Mouse (Mus musculus) lung, embryonic 16.5 days (tissue): ENCODE data around the gene Pdxdc1. TPM values are rescaled to one million over a fixed set of nuclear protein-coding genes. Genes with fewer than 3 reads are reported as not detected.
A peak's percentile ranks its signal among the peaks of the same experiment; 100 is the strongest.
"Not testable (repeated sequence)": the region's sequence is repeated elsewhere in the genome, so short reads cannot be mapped to it uniquely, and the experiment has no call there.

ENCODE experiments used
- ATAC-seq: fragments of 200-750 bp; cut with Nextera tagmentation; 2 replicates; pipeline ENCODE4 v1.8.0; 2017; ENCODE audit warnings: low read depth, mild to moderate bottlenecking, moderate library complexity
- H3K27ac ChIP-seq: fragments of 300-500 bp; sonication (generic); 2 replicates; pipeline ENCODE4 v1.5.1; 2014; ENCODE audit warnings: mild to moderate bottlenecking, control low read depth, low read length
- H3K27me3 ChIP-seq: fragments of 300-500 bp; sonication (generic); 2 replicates; pipeline ENCODE4 v1.6.1; 2014; ENCODE audit warnings: low read depth, low read length, mixed read lengths; ENCODE audit not compliant: control insufficient read depth, insufficient read depth
- H3K36me3 ChIP-seq: fragments of 300-500 bp; sonication (generic); 2 replicates; pipeline ENCODE4 v1.6.1; 2014; ENCODE audit warnings: low read length; ENCODE audit not compliant: control insufficient read depth, insufficient read depth
- H3K4me1 ChIP-seq: fragments of 300-500 bp; sonication (generic); replicated peaks from 2 replicates; pipeline ENCODE4 v1.6.1; 2014; ENCODE audit warnings: low read length, mixed read lengths; ENCODE audit not compliant: control insufficient read depth, insufficient read depth
- H3K4me2 ChIP-seq: fragments of 300-500 bp; sonication (generic); 2 replicates; pipeline ENCODE4 v1.6.1; 2014; ENCODE audit warnings: low read depth, low read length, control low read depth
- H3K4me3 ChIP-seq: fragments of 300-500 bp; sonication (generic); 2 replicates; pipeline ENCODE4 v1.5.1; 2014; ENCODE audit warnings: mild to moderate bottlenecking, low read length, control low read depth
- H3K9ac ChIP-seq: fragments of 300-500 bp; sonication (generic); 2 replicates; pipeline ENCODE4 v1.6.1; 2014; ENCODE audit warnings: low read length, control low read depth
- H3K9me3 ChIP-seq: fragments of 300-500 bp; sonication (generic); 2 replicates; pipeline ENCODE4 v1.6.1; 2016; ENCODE audit warnings: low read length; ENCODE audit not compliant: control insufficient read depth
- WGBS: fragments of 180-500 bp; shearing (Covaris S2); extraction: QIAGEN DNeasy Blood & Tissue Kit; methylation state at CpG from one replicate; pipeline ENCODE4 v1.1.7; 2014; 5-methylcytosine and 5-hydroxymethylcytosine counted together
- polyA plus RNA-seq: library from polyadenylated mRNA; unstranded; fragments of >200 nt; fragmentation: Nextera tagmentation; extraction: Ambion mirVana; gene quantifications from 2 replicates; pipeline ENCODE4 v1.2.1, GENCODE M21; 2015

The Pdxdc1 gene
- polyA plus RNA-seq, 1 experiment from 2014 or later: 84.0 TPM

GRCm38 (mm10) chr16:13922966-13923365 lies 20.0 kb upstream of the Pdxdc1 start:
- not testable (repeated sequence) for H3K36me3 ChIP-seq, H3K9me3 ChIP-seq, H3K4me3 ChIP-seq, H3K4me2 ChIP-seq, H3K4me1 ChIP-seq, H3K27ac ChIP-seq, H3K9ac ChIP-seq, ATAC-seq, H3K27me3 ChIP-seq
- 87% methylated on average over 5 of the region's 5 CpGs for WGBS

DNA sequence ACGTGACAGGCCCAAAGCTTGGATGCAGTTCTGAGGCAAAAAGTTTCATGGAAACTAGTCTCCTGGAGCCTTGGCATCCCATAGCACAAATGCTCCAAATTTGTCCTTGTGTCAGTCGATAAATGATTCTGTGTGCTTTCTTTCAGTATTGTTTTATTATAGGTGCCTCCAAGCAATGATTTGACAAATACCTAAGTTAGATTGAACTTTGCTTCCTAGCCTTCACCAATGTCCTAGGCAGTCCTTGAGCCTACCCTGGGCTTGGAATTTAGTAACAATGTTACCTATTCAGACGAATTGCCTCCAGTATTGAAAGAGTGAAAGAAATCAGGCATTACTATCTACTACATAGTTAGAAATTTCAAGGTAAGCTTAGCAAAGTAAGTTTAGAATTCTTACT lies 19.6 kb upstream of the Pdxdc1 start:
- H3K4me1 ChIP-seq, H3K36me3 ChIP-seq, H3K4me3 ChIP-seq, H3K9me3 ChIP-seq, H3K4me2 ChIP-seq, H3K27ac ChIP-seq, H3K27me3 ChIP-seq, H3K9ac ChIP-seq, ATAC-seq: not testable (repeated sequence)
- 91% methylated on average over 3 of the region's 3 CpGs for WGBS

GRCm38 (mm10) chr16:13921781-13922180 lies 18.9 kb upstream of the Pdxdc1 start:
- no peak overlapping the region for H3K9ac ChIP-seq
- no peaks in the 10 kb centered on the region for H3K4me1 ChIP-seq
- no peak overlapping the region for H3K4me3 ChIP-seq
- ATAC-seq: no peak
- H3K36me3 ChIP-seq: no peaks in the 10 kb centered on the region
- H3K27ac ChIP-seq: no peak overlapping the region
- WGBS: 97% methylated on average over 7 of the region's 7 CpGs
- H3K9me3 ChIP-seq: no peaks in the 10 kb centered on the region
- no peaks in the 10 kb centered on the region for H3K27me3 ChIP-seq
- no peak overlapping the region for H3K4me2 ChIP-seq

- no peaks in the 10 kb centered on the region for H3K27me3 ChIP-seq
- no peaks in the 10 kb centered on the region for H3K4me1 ChIP-seq
- H3K36me3 ChIP-seq: no peaks in the 10 kb centered on the region
- H3K9ac ChIP-seq: no peak overlapping the region
- no peak for ATAC-seq
- no peak overlapping the region for H3K4me2 ChIP-seq
- H3K27ac ChIP-seq: no peak overlapping the region
- no peaks in the 10 kb centered on the region for H3K9me3 ChIP-seq
- no peak overlapping the region for H3K4me3 ChIP-seq
- WGBS: 76% methylated on average over 6 of the region's 6 CpGs
Measured at GRCm38 (mm10) chr16:13921063-13921462, 18.1 kb upstream of the Pdxdc1 start.

- no peak overlapping the region for H3K4me3 ChIP-seq
- no peaks in the 10 kb centered on the region for H3K4me1 ChIP-seq
- WGBS: 86% methylated on average over 5 of the region's 5 CpGs
- no peaks in the 10 kb centered on the region for H3K36me3 ChIP-seq
- H3K4me2 ChIP-seq: no peak overlapping the region
- H3K27ac ChIP-seq: no peak overlapping the region
- H3K9me3 ChIP-seq: no peaks in the 10 kb centered on the region
- no peaks in the 10 kb centered on the region for H3K27me3 ChIP-seq
- H3K9ac ChIP-seq: no peak overlapping the region
- no peak for ATAC-seq
Measured at GRCm38 (mm10) chr16:13920093-13920492, 17.2 kb upstream of the Pdxdc1 start.

- Histone ChIP-seq H3K9ac (no peak overlapping the region), H3K4me1 (peaks cover 2% of the 10 kb centered on the region; the same call in 1 of the 2 replicates), H3K27ac (no peak overlapping the region), H3K36me3 (no peaks in the 10 kb centered on the region), H3K27me3 (no peaks in the 10 kb centered on the region), H3K4me2 (no peak overlapping the region), H3K9me3 (no peaks in the 10 kb centered on the region), H3K4me3 (no peak overlapping the region)
- ATAC-seq: no peak
- WGBS: 91% methylated on average over 3 of the region's 3 CpGs
Measured at GRCm38 (mm10) chr16:13907297-13907696, 4.4 kb upstream of the Pdxdc1 start.

- Histone ChIP-seq H3K9ac (peak overlapping the region; percentile 87), H3K27ac (peak overlapping the region; percentile 89), H3K4me2 (peak overlapping the region; percentile 71), H3K4me1 (peaks cover 9% of the 10 kb centered on the region), H3K27me3 (no peaks in the 10 kb centered on the region), H3K36me3 (no peaks in the 10 kb centered on the region), H3K4me3 (peak overlapping the region; percentile 72), H3K9me3 (no peaks in the 10 kb centered on the region)
- 5% methylated on average over 8 of the region's 8 CpGs for WGBS
- ATAC-seq: peak; percentile 87
Measured at GRCm38 (mm10) chr16:13903488-13903887, 557 bp upstream of the Pdxdc1 start.

GRCm38 (mm10) chr16:13902397-13902831 lies 517 bp downstream of the Pdxdc1 start:
- Histone ChIP-seq H3K9ac (peak overlapping the region; percentile 87), H3K4me2 (peak overlapping the region; percentile 62), H3K27me3 (no peaks in the 10 kb centered on the region), H3K27ac (peak overlapping the region; percentile 89), H3K4me1 (peaks cover 9% of the 10 kb centered on the region), H3K36me3 (no peaks in the 10 kb centered on the region), H3K9me3 (no peaks in the 10 kb centered on the region), H3K4me3 (peak overlapping the region; percentile 72)
- no peak for ATAC-seq
- WGBS: under 1% methylated on average over 30 of the region's 30 CpGs

GRCm38 (mm10) chr16:13898981-13899380 lies 4.0 kb downstream of the Pdxdc1 start:
- Histone ChIP-seq H3K36me3 (no peaks in the 10 kb centered on the region), H3K27ac (no peak overlapping the region), H3K9me3 (no peaks in the 10 kb centered on the region), H3K27me3 (no peaks in the 10 kb centered on the region), H3K4me2 (no peak overlapping the region), H3K4me1 (peaks cover 9% of the 10 kb centered on the region), H3K9ac (no peak overlapping the region), H3K4me3 (no peak overlapping the region)
- WGBS: 46% methylated on average over 2 of the region's 2 CpGs
- no peak for ATAC-seq

DNA sequence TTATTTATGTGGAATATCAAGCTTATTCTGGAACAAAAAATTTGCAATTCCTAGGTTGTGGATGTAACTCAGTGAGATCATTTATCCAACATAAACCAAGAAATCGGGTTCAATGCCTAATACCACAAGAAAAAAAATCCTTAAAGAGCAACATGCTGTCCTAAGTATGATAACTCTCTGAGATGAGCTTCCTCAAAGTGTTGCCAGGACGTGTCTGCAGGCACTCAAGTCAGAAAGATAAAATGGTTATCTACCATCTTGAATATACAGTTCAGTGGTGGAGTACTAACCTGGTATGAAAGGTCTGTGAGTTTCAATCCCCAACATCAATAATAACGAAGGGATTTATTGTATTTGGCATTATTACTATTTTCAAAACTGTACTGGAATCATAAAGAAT lies 6.6 kb downstream of the Pdxdc1 start:
- no peak overlapping the region for H3K4me3 ChIP-seq
- H3K27me3 ChIP-seq: no peaks in the 10 kb centered on the region
- H3K27ac ChIP-seq: no peak overlapping the region
- no peaks in the 10 kb centered on the region for H3K4me1 ChIP-seq
- H3K9ac ChIP-seq: no peak overlapping the region
- no peaks in the 10 kb centered on the region for H3K36me3 ChIP-seq
- WGBS: 78% methylated on average over 3 of the region's 3 CpGs
- no peak for ATAC-seq
- H3K4me2 ChIP-seq: no peak overlapping the region
- H3K9me3 ChIP-seq: no peaks in the 10 kb centered on the region
